Mouse (Mus musculus) hindbrain, embryonic 15.5 days (tissue): ENCODE data around the gene Dnajb11. TPM values are rescaled to one million over a fixed set of nuclear protein-coding genes. Genes with fewer than 3 reads are reported as not detected.

Experiments
- ATAC-seq: fragments of 200-750 bp; cut with Nextera tagmentation; 2 replicates; pipeline ENCODE4 v1.8.0; 2017; ENCODE audit warnings: low read depth, moderate number of reproducible peaks, moderate TSS enrichment; ENCODE audit not compliant: low FRiP score
- H3K27ac ChIP-seq: fragments of 300-500 bp; sonication (generic); replicated peaks from 2 replicates; pipeline ENCODE4 v1.5.1; 2015; ENCODE audit warnings: mild to moderate bottlenecking, inconsistent platforms
- H3K27me3 ChIP-seq: fragments of 300-500 bp; sonication (generic); 2 replicates; pipeline ENCODE4 v1.6.1; 2015; ENCODE audit warnings: control low read depth, inconsistent platforms
- H3K36me3 ChIP-seq: fragments of 300-500 bp; sonication (generic); 2 replicates; pipeline ENCODE4 v1.6.1; 2015; ENCODE audit warnings: control low read depth, inconsistent platforms
- H3K4me1 ChIP-seq: fragments of 300-500 bp; sonication (generic); replicated peaks from 2 replicates; pipeline ENCODE4 v1.6.1; 2015; ENCODE audit warnings: control low read depth, inconsistent platforms
- H3K4me2 ChIP-seq: fragments of 300-500 bp; sonication (generic); 2 replicates; pipeline ENCODE4 v1.6.1; 2015; ENCODE audit warnings: moderate library complexity, mild to moderate bottlenecking, inconsistent platforms
- H3K4me3 ChIP-seq: fragments of 300-500 bp; sonication (generic); 2 replicates; pipeline ENCODE4 v1.5.1; 2015; ENCODE audit warnings: mild to moderate bottlenecking, inconsistent platforms
- H3K9ac ChIP-seq: fragments of 300-500 bp; sonication (generic); 2 replicates; pipeline ENCODE4 v1.6.1; 2015; ENCODE audit warnings: inconsistent platforms
- H3K9me3 ChIP-seq: fragments of 300-500 bp; sonication (generic); 2 replicates; pipeline ENCODE4 v1.6.1; 2016; ENCODE audit warnings: control low read depth, inconsistent platforms
- WGBS: fragments of 180-500 bp; shearing (Covaris S2); methylation state at CpG from one replicate; pipeline ENCODE4 v1.1.7; 2015; 5-methylcytosine and 5-hydroxymethylcytosine counted together
- polyA plus RNA-seq: library from polyadenylated mRNA; unstranded; fragments of >200 nt; fragmentation: Nextera tagmentation; extraction: Ambion mirVana; gene quantifications from 2 replicates; pipeline ENCODE4 v1.2.1, GENCODE M21; 2015

Dnajb11 gene
- 100 and 103 TPM in 2 replicates for polyA plus RNA-seq

- no peaks in the 10 kb centered on the region for H3K27me3 ChIP-seq
- peak within 1 kb of the TSS; percentile 82 for H3K9ac ChIP-seq
- H3K4me2 ChIP-seq, result peak within 1 kb of the TSS; percentile 83
- H3K4me1 ChIP-seq, result peaks cover 20% of the 10 kb centered on the region
- H3K4me3 ChIP-seq, result peak within 1 kb of the TSS; percentile 89
- peak within 1 kb of the TSS; percentile 77 for H3K27ac ChIP-seq
- H3K36me3 ChIP-seq, result peaks cover 8% of the 10 kb centered on the region; the same call in 1 of the 2 replicates
- no peaks in the 10 kb centered on the region for H3K9me3 ChIP-seq
- WGBS, result under 1% methylated on average over 62 of the region's 62 CpGs
- peak; percentile 99 for ATAC-seq
Measured at GRCm38 (mm10) chr16:22857431-22858113, at the start of gene Dnajb11, which contains the start of gene Tbccd1. Gene Dnajb11 (plus strand): TSS chr16:22857845. Gene Tbccd1 (minus strand): TSS chr16:22857669.

GRCm38 (mm10) chr16:22811477-22811876, 46.2 kb upstream of the Dnajb11 start, which contains the start of gene Crygs:
Gene Crygs (minus strand): TSS chr16:22811577.
- no peak for ATAC-seq
- peaks cover 16% of the 10 kb centered on the region for H3K27me3 ChIP-seq
- 71% methylated on average over 2 of the region's 2 CpGs for WGBS

GRCm38 (mm10) chr16:22820731-22821130, 36.9 kb upstream of the Dnajb11 start:
- Histone ChIP-seq H3K4me3 (no peak overlapping the region), H3K36me3 (peaks cover 4% of the 10 kb centered on the region; the same call in 1 of the 2 replicates), H3K27ac (no peak overlapping the region), H3K27me3 (no peaks in the 10 kb centered on the region), H3K9me3 (no peaks in the 10 kb centered on the region), H3K4me2 (no peak overlapping the region), H3K9ac (no peak overlapping the region), H3K4me1 (no peaks in the 10 kb centered on the region)
- WGBS, result 45% methylated on average over 8 of the region's 8 CpGs
- ATAC-seq, result peak; percentile 73; the same call in 1 of the 2 replicates

More at GRCm38 (mm10) chr16:22811477-22811876, 46.2 kb upstream of the Dnajb11 start, which contains the start of gene Crygs:
- no peak within 1 kb of the TSS for H3K4me2 ChIP-seq
- H3K36me3 ChIP-seq, result no peaks in the 10 kb centered on the region
- H3K9ac ChIP-seq, result no peak within 1 kb of the TSS
- H3K4me3 ChIP-seq, result no peak within 1 kb of the TSS
- H3K27ac ChIP-seq, result no peak within 1 kb of the TSS
- H3K9me3 ChIP-seq, result no peaks in the 10 kb centered on the region
- H3K4me1 ChIP-seq, result peaks cover 4% of the 10 kb centered on the region; the same call in 1 of the 2 replicates

GRCm38 (mm10) chr16:22832932-22833525, 24.6 kb upstream of the Dnajb11 start:
- no peak overlapping the region for H3K4me3 ChIP-seq
- H3K4me1 ChIP-seq, result no peaks in the 10 kb centered on the region
- no peak for ATAC-seq
- peaks cover 5% of the 10 kb centered on the region for H3K36me3 ChIP-seq
- H3K9me3 ChIP-seq, result no peaks in the 10 kb centered on the region
- H3K27ac ChIP-seq, result no peak overlapping the region
- WGBS, result 82% methylated on average over 3 of the region's 3 CpGs
- H3K27me3 ChIP-seq, result no peaks in the 10 kb centered on the region
- no peak overlapping the region for H3K4me2 ChIP-seq
- H3K9ac ChIP-seq, result no peak overlapping the region

GRCm38 (mm10) chr16:22839146-22839857, 18.3 kb upstream of the Dnajb11 start:
- H3K27ac ChIP-seq, result no peak overlapping the region
- H3K9me3 ChIP-seq, result no peaks in the 10 kb centered on the region
- 0 out of 2 replicates have a peak, but pooled peaks cover 3% of the 10 kb centered on the region for H3K36me3 ChIP-seq
- no peak overlapping the region for H3K9ac ChIP-seq
- H3K4me1 ChIP-seq, result no peaks in the 10 kb centered on the region; the same call in 1 of the 2 replicates
- 92% methylated on average over 3 of the region's 3 CpGs for WGBS
- no peaks in the 10 kb centered on the region for H3K27me3 ChIP-seq
- no peak overlapping the region for H3K4me3 ChIP-seq
- H3K4me2 ChIP-seq, result no peak overlapping the region
- no peak for ATAC-seq

- ATAC-seq, result no peak
Measured at GRCm38 (mm10) chr16:22842871-22843270, 14.8 kb upstream of the Dnajb11 start.

GRCm38 (mm10) chr16:22844061-22844801, 13.4 kb upstream of the Dnajb11 start:
- 5% methylated on average over 26 of the region's 26 CpGs for whole genome bisulfite sequencing
- Histone ChIP-seq H3K4me2 (peak overlapping the region; percentile 94), H3K9me3 (no peaks in the 10 kb centered on the region), H3K4me3 (peak overlapping the region; percentile 61), H3K9ac (peak overlapping the region; percentile 76), H3K27me3 (no peaks in the 10 kb centered on the region), H3K36me3 (no peaks in the 10 kb centered on the region), H3K27ac (peak overlapping the region; percentile 67), H3K4me1 (peaks cover 10% of the 10 kb centered on the region)
- ATAC-seq, result peak; percentile 97

More at GRCm38 (mm10) chr16:22842871-22843270, 14.8 kb upstream of the Dnajb11 start:
- 98% methylated on average over 5 of the region's 5 CpGs for WGBS
- H3K9ac ChIP-seq, result no peak overlapping the region
- peaks cover 10% of the 10 kb centered on the region for H3K4me1 ChIP-seq
- H3K4me2 ChIP-seq, result no peak overlapping the region
- H3K27me3 ChIP-seq, result no peaks in the 10 kb centered on the region
- H3K4me3 ChIP-seq, result no peak overlapping the region
- 0 out of 2 replicates have a peak, but pooled peaks cover 3% of the 10 kb centered on the region for H3K36me3 ChIP-seq
- H3K27ac ChIP-seq, result no peak overlapping the region
- no peaks in the 10 kb centered on the region for H3K9me3 ChIP-seq

GRCm38 (mm10) chr16:22844834-22845233, 12.8 kb upstream of the Dnajb11 start:
- no peaks in the 10 kb centered on the region for H3K27me3 ChIP-seq
- H3K36me3 ChIP-seq, result no peaks in the 10 kb centered on the region
- no peak for ATAC-seq
- 67% methylated on average over 5 of the region's 5 CpGs for WGBS
- peak overlapping the region; percentile 61 for H3K4me3 ChIP-seq
- peak overlapping the region; percentile 67; the same call in 1 of the 2 replicates for H3K27ac ChIP-seq
- H3K9ac ChIP-seq, result peak overlapping the region; percentile 76
- peak overlapping the region; percentile 94 for H3K4me2 ChIP-seq
- no peaks in the 10 kb centered on the region for H3K9me3 ChIP-seq
- H3K4me1 ChIP-seq, result peaks cover 10% of the 10 kb centered on the region

- Histone ChIP-seq H3K4me2 (no peak overlapping the region), H3K27me3 (no peaks in the 10 kb centered on the region), H3K4me3 (no peak overlapping the region), H3K9ac (no peak overlapping the region), H3K9me3 (no peaks in the 10 kb centered on the region), H3K36me3 (no peaks in the 10 kb centered on the region), H3K27ac (no peak overlapping the region), H3K4me1 (peaks cover 10% of the 10 kb centered on the region)
- ATAC-seq, result no peak
- WGBS, result 87% methylated on average over 4 of the region's 4 CpGs
Measured at GRCm38 (mm10) chr16:22845481-22845880, 12.2 kb upstream of the Dnajb11 start.

GRCm38 (mm10) chr16:22847686-22848085, 10.0 kb upstream of the Dnajb11 start:
- WGBS, result 89% methylated on average over 1 of the region's 1 CpGs
- Histone ChIP-seq H3K27ac (no peak overlapping the region), H3K9me3 (no peaks in the 10 kb centered on the region), H3K36me3 (no peaks in the 10 kb centered on the region), H3K4me2 (no peak overlapping the region), H3K9ac (no peak overlapping the region), H3K27me3 (no peaks in the 10 kb centered on the region), H3K4me1 (peaks cover 10% of the 10 kb centered on the region), H3K4me3 (no peak overlapping the region)
- no peak for ATAC-seq

- ATAC-seq, result no peak
- H3K9me3 ChIP-seq, result no peaks in the 10 kb centered on the region
- no peak overlapping the region for H3K27ac ChIP-seq
- H3K36me3 ChIP-seq, result no peaks in the 10 kb centered on the region
- H3K27me3 ChIP-seq, result no peaks in the 10 kb centered on the region
- no peak overlapping the region for H3K4me2 ChIP-seq
- no peak overlapping the region for H3K4me3 ChIP-seq
- no peak overlapping the region for H3K9ac ChIP-seq
- H3K4me1 ChIP-seq, result peaks cover 10% of the 10 kb centered on the region
- 96% methylated on average over 1 of the region's 1 CpGs for WGBS
Measured at GRCm38 (mm10) chr16:22848331-22848730, 9.3 kb upstream of the Dnajb11 start.
